Mouse (Mus musculus) c-Kit-positive CD71-negative TER-119-negative erythroid progenitor cells, embryonic 14.5 days (primary cell): ENCODE measurements around the gene Fam72a.

ENCODE experiments used
- DNase-seq: peaks from one replicate; pipeline ENCODE4 v3.0.0-alpha.2; 2013; ENCODE audit warnings: low read depth

Fam72a gene

GRCm38 (mm10) chr1:131526371-131527270, 1.1 kb upstream of the Fam72a start:
- DNase-seq, result peak; percentile 35

- DNase-seq, result peak; percentile 36
These were observed 391 bp downstream of the Fam72a start for GRCm38 (mm10) chr1:131528081-131528507.

- DNase-seq, result no peak
These were observed 961 bp downstream of the Fam72a start for GRCm38 (mm10) chr1:131528561-131529166.

- DNase-seq, result no peak
These were observed 12.1 kb downstream of the Fam72a start for GRCm38 (mm10) chr1:131539771-131540170.

GRCm38 (mm10) chr1:131540795-131541194, 13.1 kb downstream of the Fam72a start:
- DNase-seq, result no peak

GRCm38 (mm10) chr1:131541431-131541830, 13.7 kb downstream of the Fam72a start:
- no peak for DNase-seq

- DNase-seq, result no peak
These were observed 14.2 kb downstream of the Fam72a start for GRCm38 (mm10) chr1:131541903-131542302.

DNA sequence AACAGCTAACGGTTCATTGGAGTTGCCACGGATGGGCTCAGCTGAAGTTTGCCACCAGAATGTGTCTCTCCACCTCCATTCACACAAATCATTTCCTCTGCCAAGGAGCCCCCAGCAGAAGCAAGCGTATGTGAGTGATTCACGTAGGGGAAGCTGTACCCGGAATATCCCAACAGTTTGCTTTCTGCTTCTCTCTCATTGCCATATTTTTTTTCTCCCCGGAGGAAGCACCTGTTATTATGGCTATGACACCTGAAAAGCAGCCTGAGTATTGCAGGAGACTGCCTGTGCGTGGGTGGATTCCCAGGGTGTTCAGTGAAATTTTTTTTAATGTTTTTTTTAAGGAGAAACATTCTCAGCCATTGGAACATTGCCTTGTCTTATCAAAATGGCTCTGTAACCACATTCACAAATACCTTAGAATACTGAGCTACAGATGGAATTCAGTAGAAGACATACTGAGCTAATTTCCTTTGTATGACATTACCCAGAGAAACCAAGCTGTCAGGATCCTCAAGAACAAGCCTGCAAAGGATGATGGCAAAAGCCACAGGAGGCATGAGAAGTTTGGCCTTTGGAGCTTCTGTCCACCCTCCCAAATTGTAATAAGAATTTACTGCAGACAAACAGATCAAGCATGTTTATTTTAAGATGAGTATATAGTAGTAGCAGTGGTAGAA, 16.3 kb downstream of the Fam72a start:
- DNase-seq, result no peak

GRCm38 (mm10) chr1:131546798-131547690, 19.3 kb downstream of the Fam72a start:
- DNase-seq, result no peak

DNA sequence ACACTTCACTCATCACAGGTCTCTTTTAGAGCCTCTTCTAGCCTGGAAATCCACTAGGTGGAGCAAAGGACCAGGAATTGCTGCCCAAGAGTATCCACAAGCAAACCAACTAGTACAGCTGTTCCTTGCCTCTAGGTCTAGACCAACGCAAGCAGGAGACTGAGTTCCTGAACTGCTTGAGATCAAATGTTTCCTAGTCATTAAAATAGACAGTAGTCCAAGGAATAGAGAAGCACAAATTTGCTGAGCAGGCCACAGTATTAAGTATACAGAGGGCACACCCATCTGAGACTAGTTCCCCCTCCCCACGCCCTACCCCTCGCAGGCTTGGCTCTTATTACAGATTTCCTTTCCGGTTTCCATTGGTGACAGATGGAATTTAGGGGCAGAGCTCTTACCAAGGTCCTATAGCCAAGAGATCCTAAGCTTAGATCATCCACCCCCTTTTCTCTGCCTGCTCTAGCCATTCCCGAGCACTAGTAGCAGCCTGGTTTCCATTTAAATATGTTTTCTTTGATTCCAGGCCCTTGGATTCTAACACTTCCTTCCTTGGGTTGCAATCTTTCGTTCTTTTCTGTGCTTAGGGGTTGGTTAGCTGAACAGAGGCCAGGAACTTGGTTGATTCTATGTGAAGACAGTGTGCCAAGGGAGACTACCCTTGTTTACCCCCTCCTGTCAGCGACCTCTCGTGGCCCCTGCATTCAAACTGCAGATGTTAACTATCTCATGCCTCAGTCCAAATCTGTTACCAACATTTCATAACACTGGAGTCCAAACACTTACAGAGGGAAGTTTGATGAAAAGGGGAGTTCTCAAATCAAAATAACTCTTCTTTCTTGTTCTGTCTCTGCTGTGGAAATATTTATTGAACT, 21.0 kb downstream of the Fam72a start:
- DNase-seq, result no peak

DNA sequence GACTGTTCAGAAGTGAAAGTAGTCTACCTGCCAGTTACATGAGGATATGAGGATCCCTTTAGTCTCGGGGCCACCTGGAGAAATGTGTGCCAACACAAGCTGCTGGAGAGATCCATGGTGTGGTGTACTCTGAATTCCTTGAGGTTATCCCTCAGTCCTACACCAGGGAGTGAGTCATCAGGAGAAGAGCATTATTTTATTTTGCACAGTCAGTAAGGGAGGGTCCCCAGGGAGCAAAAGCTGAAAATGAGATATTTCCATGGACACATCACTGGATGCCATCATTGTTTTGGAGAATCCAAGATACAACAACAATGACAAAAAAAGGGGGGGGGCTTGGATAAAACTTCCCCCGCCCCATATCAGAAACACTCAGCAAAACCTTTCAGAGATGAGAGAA, 24.3 kb downstream of the Fam72a start:
- DNase-seq, result no peak

- no peak for DNase-seq
These were observed 25.7 kb downstream of the Fam72a start for GRCm38 (mm10) chr1:131553428-131553827.

GRCm38 (mm10) chr1:131555042-131555812, 27.5 kb downstream of the Fam72a start:
- DNase-seq, result peak; percentile 81

GRCm38 (mm10) chr1:131560500-131560899, 32.8 kb downstream of the Fam72a start:
- no peak for DNase-seq

GRCm38 (mm10) chr1:131562081-131562480, 34.4 kb downstream of the Fam72a start:
- no peak for DNase-seq

DNA sequence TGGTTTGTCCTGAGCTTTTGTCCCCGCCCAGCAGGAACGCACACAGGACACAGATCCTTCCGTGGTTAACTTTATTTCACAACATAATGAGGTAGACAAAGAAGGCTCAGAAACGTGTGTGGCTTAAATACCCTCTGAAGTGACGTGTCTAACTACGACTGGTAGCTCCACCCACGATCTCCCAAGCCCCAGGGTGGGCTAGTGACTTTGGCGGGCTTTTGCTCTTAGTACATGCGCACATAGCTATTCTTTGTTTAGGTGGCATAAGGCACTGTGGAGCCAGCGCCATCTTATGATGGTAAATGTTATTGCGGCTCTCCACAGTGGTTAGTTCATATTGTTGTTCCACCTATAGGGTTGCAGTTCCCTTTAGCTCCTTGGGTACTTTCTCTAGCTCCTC, 38.4 kb downstream of the Fam72a start:
- DNase-seq, result peak; percentile 49

GRCm38 (mm10) chr1:131569721-131570120, 42.0 kb downstream of the Fam72a start:
- no peak for DNase-seq

- no peak for DNase-seq
These were observed 42.7 kb downstream of the Fam72a start for GRCm38 (mm10) chr1:131570391-131570790.

DNA sequence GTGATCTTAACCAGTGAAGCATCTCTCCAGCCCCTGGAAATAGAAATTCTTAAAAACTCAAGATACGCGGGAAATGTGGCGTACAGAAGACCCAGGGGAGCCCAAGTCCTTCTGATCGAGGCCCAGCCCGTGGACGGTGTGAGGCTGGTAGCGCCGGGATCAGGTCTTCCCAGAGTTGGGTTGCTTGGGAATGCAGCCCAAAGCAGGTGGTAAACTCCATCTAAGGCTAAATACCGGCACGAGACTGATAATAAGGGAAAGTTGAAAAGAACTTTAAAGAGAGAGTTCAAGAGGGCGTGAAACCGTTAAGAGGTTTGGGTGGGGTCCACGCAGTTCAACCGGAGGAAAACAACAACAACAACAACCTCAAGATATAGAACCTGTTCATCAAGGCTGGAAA, 46.0 kb downstream of the Fam72a start:
- peak; percentile 49 for DNase-seq
